Mouse (Mus musculus) frontal cortex, adult 2 months (tissue): ENCODE data around the gene Esrra. TPM values are rescaled to one million over a fixed set of nuclear protein-coding genes. Genes with fewer than 3 reads are reported as not detected.
A peak's percentile ranks its signal among the peaks of the same experiment; 100 is the strongest.

ENCODE experiments used
- DNase-seq, 2 experiments: peaks; one replicate each; pipeline ENCODE4 v3.0.0; 2022; ENCODE audit warnings: low spot score in 1 of 2; ENCODE audit errors: extremely low spot score in 1 of 2
- polyA plus RNA-seq: library from polyadenylated mRNA; depleted of rRNA; stranded (reverse); fragments of >200 nt; gene quantifications from 2 replicates; pipeline ENCODE4 v1.2.3, GENCODE M21; 2012

The Esrra gene
- polyA plus RNA-seq, 1 experiment, result 67.7 TPM

DNA sequence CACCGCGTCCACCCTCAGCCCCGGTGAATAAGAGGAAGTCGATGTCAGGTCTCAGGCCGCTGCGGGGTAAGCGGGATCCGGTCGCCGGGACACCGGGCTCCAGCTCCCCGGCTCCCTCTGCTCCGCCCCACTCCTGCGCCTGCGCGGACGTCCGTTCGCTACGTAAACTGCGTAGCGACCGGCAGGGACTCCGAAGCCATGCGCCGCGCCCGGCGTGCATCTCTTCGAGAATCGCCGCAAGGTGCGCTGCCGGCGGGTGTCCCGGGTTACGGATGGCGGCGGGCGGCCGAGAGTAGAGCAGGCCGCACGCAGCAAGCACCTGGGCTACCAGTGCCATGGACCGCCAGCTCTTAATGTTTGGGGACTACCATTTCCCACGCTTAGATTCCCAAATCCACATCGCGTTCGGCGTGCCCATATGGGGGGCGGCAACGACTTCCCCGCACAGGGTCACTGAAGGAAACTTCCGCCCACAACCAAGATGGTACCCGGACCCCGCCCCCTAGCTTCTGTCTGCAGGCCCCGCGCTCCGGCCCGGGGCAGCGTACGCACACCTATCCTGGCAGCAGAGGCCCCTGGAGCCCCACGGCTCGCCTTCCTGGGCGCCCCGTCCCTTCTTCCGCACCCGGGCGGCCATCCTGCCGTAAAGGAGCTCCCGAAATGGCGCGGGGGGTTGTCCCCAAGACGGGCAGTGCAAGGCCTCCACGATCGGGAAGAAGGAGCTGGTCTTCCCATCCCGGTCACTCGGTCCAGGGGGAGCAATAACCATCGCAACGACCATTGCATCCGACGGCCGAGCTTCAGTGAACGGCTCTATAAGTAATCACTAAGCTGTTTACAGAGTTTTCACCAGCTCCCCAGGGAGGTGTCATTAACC is 20.0 kb upstream of the Esrra start, which contains the start of gene Bad:
Gene Bad (plus strand): TSS at position 490 of the 877 bp plus-strand sequence.
- peak; percentile 77 to 94 for DNase-seq

DNA sequence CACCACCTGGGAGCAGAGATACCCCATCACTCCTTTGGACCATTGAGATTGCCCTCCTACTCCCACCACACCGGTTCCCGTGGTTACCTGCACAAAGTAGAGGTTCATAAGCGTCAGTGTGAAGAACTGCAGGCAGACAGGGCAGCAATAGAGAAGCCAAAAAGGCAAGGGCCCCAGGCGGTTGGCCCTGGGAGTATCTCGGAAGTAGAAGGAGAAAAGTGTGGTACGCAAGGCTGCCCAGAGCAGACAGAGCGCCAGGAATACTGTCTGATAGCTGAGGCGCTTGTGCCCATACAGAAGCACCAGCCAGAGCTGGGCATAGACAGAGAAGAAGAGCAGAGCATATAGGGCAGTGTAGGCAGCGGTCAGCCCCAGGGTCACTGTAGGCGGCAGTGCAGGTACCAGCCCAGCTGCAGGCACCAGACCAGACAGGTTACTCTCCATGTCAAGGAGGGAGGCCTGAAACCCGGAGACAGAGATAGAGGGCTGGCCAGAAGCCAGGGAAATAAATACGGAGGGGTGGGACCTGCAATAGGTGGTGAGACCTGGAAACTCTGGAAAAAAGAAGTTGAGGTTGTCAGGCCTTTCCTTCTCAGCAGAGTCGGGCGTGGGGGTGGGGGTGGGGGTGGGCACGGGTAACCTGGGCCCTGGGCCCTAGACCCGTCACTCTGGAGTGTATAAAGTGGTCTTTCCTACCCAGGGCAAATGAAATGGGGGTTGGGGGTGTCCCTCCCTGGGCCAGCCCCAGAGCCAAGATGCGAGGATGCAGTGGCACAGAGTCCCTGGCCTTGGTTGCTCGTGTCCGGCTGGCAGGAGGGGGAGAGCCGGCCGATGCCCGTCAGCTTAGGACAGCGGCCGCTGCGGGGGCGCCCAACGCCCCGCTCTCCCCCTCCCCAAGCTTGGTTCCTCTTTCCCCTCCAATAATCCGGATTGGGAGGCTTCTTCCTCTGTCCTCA is 19.1 kb upstream of the Esrra start:
- DNase-seq, result no peak

DNA sequence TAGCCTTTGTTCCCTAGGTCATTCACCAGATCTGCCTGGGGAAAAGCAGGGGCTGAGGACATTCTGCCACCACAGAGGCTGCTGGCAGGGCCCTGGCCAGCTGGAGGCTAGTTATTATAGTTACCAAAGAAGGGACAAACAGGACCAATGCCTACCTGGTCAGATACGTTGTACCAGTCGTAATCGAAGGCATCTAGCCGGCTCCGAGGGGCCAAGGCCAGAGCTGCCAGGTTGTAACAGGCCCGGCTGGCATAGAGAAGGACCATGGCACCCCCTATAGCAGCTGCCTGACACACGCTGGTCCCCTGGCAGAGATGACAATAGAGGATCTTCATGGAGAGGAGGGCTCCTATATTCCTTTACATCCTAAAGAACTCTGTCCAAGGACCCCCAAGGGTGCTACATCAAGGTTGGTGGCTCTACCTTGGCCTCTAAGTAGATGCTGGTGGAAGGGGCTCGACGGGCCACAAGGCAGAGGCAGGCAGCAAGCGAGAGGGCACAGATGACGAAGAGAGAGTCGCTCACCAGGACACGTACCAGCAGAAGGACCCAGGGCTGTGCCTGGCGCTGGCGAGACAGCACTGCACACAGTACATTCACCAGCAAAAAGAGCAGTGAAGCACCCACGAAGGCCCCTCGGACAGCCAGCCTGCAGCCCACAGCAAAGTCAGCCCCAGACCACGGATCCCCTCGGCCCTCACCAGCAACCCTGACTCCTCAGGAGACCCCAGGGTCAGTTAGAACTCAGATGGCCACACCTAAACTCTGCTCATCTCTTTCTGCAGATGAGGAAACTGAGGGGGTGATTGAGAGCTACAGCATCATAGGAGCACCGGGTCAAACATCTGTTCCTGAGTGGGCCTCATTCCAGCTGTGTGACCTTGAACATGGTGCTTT is 17.7 kb upstream of the Esrra start:
- DNase-seq, result no peak

DNA sequence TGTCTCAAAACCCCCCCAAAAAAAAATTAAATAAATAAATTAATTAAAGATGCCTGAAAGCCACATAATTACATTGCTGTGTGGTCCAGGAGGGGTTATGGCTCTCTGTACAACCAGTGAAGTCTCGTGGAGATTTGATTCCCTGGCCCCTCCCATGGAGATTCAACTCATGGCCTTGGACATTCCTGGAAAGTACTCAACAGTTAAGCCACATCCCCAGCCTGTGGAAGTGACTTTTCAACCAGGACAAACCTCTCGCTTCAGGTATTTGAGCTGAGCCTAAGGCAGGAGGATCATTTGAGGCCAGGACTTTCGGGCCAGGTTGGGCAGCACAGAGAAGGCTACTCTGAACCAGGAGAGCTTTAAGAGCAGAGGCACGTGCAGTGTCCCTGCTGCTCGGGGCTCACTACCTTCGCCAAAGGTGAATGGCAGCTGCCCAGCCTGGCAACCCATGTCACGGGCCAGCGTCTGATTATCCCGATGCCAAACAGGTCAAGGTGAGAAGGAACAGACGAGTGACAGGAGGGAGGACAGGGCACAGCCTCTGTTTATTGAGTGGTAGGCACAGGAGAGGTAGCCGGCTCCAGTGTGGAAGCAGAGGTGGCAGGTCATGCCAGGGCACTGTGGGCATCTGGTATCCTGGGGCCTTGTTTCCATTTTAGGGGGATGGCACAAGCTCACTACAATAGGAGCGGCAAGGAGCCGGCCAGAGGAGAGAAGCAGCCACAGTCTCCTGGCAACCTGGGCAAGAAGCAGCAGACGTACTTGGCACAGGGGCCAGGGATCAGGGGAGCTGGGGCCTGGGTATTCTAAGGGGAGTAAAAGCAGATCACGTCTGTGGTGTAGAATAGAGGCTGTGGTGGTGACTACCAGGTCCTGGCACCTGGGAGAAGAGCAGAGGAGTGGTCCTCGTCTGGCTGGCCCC is 16.2 kb upstream of the Esrra start:
- DNase-seq, result no peak

DNA sequence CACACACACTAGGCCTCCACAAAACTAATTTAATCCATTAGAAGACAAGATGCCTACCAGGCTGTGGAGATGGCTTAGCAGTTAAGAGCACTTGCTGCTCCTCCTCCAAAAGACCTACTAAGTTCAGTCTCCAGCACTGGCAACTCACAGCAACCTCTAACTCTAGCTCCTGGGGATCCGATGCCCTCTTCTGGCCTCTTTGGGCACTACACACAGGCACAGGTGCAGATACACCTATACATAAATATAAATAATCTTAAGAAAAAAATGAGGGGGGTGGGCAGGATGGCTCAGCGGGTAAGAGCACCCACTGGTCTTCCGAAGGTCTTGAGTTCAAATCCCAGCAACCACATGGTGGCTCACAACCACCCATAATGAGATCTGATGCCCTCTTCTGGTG is 14.7 kb upstream of the Esrra start:
- no peak for DNase-seq

DNA sequence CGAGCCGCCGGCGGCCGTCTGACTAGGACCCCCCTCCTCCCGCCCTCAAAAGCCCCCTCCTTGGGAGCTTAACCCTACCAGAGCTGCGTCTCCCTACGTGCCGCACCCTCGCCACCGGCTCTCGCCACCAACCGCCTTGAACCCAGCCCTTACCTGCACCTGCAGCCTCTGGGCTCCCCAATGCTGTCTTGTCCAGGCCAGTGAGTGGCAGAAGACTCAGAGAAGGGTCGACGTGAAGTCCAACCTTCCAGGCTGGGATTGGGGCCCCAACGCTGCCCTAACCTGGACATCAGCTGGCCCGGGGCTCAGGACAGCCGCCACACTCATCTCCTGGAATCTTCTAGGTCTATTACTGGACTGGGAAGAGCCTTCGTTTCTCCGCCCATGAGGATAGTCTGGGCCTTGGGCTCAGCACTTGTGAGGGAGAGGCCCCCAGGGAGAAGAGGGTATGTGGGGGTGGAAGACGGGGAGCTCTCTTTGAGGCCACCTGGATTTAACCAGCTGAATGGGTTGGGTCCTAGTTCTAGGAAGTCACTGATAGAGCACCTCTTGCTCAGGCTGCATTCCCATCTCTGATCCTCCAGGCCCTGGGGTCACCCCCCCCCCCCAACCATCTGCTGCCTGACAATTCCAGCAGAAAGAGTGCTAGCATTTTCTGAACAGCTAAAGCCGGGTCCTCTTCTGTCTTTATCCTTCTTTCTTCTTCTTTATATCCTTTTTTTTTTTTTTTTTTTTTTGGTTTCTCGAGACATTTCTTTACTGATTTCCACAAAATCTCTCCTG is 12.8 kb upstream of the Esrra start, which contains the start of gene Kcnk4:
Gene Kcnk4 (minus strand): TSS at position 321 of the 783 bp plus-strand sequence.
- DNase-seq, result no peak

DNA sequence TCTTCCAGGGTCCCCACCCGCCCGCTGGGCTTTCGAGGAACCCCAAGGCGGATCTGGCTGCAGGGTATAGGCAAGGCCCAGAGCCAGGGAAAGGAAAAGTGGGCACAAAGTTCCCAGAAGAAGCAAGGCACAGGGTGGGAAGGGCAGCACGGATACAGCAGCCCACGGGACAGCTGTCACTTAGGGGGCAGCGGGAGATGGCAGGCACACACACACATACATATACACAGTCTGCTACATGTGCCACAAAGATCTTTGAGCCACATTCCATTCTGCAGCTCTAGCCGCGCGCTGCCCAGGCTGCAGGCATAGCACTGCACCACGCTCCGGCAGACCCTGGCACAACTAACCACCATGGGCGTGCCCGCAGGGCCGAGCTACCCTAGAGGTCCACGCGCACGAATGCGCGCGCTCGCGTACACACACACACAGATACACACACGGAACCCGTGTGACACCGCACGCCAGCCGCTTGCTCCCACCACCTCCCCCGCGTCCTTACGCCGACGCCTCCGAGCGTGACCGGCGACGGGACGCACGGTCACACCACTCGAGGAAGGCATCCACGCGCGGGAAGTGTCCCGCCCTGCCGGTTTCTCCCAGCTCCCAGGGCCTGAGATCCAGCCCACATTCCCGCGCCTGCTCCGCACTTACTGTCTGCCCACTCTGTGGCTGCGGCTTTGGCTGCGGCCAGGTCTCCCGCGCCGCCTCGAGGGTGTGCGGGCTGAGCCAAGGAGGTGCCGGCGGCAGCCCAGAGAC is 12.0 kb upstream of the Esrra start:
- DNase-seq, result peak in 1 of 2 experiments; percentile 65

DNA sequence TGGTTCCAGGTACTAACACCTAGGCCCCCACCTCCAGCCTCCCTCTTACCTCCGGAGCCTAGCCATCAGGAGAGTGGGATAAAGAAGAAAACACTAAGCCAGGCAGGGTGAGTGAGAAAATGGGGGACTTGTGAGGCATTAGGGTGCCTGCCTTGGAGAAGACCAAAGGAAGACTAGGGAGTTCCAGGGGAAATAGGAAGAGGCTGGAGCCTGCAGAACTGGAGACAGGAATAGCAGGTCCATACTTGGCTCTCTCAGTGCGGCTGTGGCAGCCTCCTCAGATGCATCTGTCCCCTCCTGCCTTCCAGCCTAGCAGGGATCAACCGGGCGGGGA is 11.5 kb upstream of the Esrra start:
- DNase-seq, result no peak

DNA sequence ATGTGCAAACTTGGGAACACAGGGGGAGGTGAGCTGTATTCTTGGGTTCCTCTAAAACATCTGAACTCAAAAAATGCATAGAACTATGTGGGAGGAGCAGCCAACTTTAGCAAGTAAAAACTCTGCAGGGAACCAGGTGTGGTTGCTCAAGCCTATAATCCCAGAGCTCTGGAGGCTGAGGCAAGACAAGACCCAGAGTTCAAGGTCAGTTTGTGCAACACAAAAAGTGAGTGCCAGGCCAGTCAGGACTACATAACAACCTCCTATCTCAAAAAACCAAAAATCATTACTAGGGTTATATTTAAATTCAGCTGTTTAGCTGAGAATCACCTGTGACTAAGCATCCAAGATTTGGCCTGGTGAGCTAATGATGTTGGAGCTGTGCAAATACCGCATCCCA is 10.4 kb upstream of the Esrra start:
- no peak for DNase-seq

DNA sequence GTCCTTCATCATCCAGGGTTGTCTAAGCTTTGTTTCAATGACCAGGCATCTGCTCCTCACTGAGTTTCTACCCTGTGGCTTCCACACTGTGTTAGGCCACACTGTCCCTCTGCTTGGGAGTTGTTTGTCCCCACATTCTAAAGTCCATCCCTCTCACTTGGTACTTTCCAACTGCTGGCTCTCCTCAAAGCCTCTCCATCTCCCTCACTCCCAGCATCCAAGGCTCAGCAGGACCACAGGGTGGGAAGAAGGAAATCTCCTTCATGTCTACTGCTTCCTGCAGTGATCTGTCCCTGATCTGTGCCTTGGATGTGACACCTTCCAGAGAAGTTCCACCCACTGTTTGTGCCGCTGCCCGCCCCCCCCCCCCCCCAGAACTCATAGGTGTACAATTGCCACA is 9.4 kb upstream of the Esrra start:
- no peak for DNase-seq

DNA sequence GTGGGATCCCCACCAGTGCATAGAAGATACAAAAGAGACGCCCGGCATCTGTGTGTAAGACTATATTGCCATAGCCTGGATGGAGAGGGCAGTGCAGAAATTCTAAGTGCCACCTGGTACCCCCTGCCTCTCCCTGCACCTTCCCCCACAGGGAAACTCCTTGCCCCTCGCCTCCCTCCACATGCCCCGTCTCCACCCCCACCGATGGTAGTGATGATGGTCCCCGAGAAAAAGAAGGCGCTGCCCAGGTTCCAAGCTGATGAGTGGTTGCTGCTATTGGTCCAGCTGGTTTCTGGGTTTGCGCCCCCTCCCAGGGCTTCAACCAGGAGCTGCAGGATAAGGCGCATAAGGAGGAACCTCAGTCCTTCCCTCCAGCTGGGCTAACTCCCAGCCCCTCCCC is 6.5 kb upstream of the Esrra start:
- DNase-seq, result no peak

DNA sequence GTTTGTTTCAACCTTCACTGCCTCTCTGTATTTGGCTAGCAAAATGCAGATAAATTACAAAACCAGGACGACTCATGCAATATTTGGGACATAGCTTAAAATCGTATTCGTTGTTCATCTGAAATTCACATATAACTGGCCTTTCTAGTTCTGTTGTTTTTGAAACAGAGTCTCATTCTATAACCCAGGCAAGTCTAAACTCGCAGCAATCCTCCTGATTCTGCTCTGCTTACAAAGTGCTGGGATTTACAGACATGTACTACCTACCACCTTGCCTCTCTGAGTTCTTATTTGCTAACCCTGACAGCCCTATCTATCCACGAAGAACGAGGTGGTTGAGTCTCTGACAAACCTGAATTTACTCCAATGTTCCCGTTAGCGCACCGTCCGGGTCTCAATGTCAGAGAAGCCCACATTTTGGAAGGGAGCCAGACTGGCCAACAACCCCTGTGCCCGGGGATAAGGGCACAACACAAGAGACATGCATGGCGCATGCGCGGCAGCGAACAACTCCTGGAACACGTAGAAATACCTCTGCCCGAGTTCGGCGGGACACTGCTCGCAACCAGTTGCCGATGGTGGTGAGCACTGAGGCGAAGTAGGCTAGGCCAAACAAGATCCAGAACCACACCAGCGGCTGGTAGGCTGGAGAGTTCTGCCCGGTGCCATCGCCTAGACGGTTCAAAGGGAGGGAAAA is 5.1 kb upstream of the Esrra start:
- no peak for DNase-seq

DNA sequence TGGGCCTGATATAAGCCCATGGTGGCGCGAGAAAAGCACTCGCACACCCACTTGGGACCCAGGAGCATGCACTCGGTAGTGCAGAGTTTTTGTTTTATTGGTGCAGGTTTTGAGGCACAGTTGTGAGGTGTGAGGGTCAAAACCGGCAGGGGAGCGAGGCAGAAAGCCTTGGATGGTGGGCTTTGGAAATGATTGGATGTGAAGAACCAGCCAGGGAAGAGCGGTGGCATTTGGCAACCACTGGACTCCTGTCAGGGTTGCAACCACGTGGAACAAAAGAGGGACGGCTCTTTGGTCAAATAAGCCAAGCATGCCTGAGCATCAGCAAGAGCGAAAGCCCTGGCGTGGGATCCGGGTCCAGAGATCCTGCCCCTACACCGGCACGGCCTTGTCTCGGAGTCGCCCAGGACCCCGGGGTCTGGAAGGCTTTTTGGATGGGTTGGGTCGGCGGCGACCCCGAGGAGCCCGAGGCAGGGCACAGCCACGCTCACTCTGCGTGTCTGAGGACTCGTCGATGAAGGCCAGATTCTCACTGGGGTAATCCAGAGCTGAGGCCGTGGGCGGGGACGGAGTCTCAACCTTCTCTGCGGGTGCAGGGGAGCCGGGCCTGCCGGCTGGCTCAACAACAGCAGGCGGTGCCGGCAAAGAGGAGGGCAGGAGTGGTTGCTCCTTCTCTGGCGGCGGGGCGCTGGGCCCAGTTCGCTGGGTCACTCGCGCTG is 4.2 kb upstream of the Esrra start:
- no peak for DNase-seq

DNA sequence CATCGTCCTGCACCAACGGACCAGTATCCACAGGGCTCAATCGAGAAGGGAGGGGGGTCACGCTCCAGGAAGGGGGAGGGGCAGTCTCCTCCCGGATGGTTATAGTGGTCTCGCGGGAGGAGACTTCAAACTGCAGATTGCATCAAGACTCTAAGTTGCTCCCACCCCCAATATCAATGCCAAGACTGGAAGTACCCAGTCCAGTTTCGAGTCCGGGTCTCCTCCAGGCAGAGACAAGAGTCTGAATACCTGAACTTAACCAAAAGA is 3.6 kb upstream of the Esrra start, which contains the start of gene Catsperz:
Gene Catsperz (minus strand): TSS at position 74 of the 267 bp plus-strand sequence.
- no peak for DNase-seq

DNA sequence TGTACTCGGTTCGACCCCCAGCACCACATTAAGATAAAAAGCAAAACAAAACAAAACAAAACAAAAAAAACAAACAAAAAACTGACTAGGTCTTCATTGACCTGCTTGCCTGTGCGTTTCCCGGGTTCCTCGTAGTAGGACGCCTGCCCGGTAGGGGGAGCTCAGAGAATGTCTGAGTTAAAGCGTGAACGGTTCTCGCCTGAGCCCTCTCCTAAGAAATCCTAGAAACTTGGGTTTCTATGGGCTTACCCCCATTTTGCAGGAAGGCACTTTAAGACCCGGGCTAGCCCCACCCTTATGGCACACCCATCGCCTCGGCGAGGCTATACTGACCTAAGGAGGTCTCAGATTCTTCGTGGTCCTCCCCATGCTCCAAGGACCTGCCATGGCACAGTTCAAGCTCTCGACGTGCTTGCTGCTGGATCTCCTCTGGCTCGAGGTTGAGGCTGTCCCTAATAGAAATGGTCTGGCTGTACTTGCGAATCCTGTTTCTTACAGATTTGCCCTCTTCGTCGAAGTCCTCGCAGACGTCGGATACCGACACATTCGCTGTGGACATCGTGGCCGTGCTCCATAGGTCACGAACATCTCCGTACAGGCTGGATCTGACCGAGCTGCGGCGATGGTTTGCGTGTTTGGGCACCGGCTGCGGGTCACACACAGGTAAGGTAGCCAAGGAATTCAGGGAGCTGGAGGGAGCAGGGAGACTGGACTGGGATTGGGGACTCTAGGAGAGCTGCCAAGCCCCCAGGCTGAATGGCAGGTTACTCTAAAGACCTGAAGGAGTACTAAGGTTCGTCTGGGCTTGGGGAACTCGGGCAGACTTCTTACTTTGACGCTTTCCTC is 3.1 kb upstream of the Esrra start:
- peak in 1 of 2 experiments; percentile 96 for DNase-seq
